Mouse (Mus musculus) lung, adult 2 months (tissue): ENCODE measurements at regions not wholly inside any gene's neighbourhood (a gene's known extent, or its start where the extent isn't known, plus 50 kb on each side); places are given as distances from the start of the nearest gene placed in this dataset.

Experiments used
- CTCF ChIP-seq: fragments of 200-500 bp; IDR thresholded peaks from 2 replicates; pipeline ENCODE4 v1.5.1; 2011; ENCODE audit warnings: mild to moderate bottlenecking, low read length, control low read depth; ENCODE audit not compliant: insufficient read depth
- POLR2A ChIP-seq: fragments of 200-500 bp; IDR thresholded peaks from 2 replicates; pipeline ENCODE4 v1.6.1; 2011; ENCODE audit warnings: low read depth, mild to moderate bottlenecking, control low read depth, low read length, borderline replicate concordance; ENCODE audit errors: extremely low read depth

DNA sequence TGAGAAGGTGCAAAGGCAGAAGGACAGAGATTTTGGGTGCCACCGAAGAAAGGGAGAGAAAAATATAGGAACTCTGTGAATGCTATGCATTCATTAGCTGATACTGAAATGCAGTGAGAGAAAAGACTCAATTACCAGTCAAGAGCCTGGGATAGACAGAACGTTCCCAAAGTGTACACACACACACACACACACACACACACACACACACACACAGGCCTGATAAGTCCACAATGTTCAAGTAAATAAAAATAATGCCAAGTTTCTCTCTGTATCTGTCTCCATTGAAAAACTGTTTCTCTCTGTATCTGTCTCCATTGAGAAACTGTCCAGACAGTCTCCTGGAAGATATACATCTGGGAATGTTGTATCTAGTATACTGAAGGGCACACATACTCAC, 124.1 kb downstream of the Hlx start:
- no peak for TF ChIP-seq CTCF
- TF ChIP-seq POLR2A, result no peak
